Mouse (Mus musculus) brown adipose tissue, adult 24 weeks (tissue): ENCODE measurements at regions not wholly inside any gene's neighbourhood (a gene's known extent, or its start where the extent isn't known, plus 50 kb on each side); places are given as distances from the start of the nearest gene placed in this dataset.
"Not testable (repeated sequence)": the region's sequence is repeated elsewhere in the genome, so short reads cannot be mapped to it uniquely, and the experiment has no call there.

Experiments
- H3K27ac ChIP-seq: fragments of 200-500 bp; replicated peaks from 2 replicates; pipeline ENCODE4 v1.5.1; 2012; ENCODE audit warnings: low read depth, mild to moderate bottlenecking, low read length
- H3K4me1 ChIP-seq: fragments of 200-500 bp; 2 replicates; pipeline ENCODE4 v1.6.1; 2012; ENCODE audit warnings: low read length, mixed read lengths; ENCODE audit not compliant: control insufficient read depth, insufficient read depth, insufficient read length
- H3K4me3 ChIP-seq: fragments of 200-500 bp; 2 replicates; pipeline ENCODE4 v1.5.1; 2012; ENCODE audit warnings: low read depth, mild to moderate bottlenecking, low read length, moderate library complexity; ENCODE audit not compliant: insufficient read depth

- Histone ChIP-seq H3K4me1 (peaks cover 5% of the 10 kb centered on the region), H3K4me3 (no peak overlapping the region), H3K27ac (no peak overlapping the region)
These were observed 128.4 kb downstream of the Cand1 start for GRCm38 (mm10) chr10:119111409-119111808.

- Histone ChIP-seq H3K27ac (no peak overlapping the region), H3K4me1 (peaks cover 5% of the 10 kb centered on the region), H3K4me3 (no peak overlapping the region)
These were observed 129.2 kb downstream of the Cand1 start for GRCm38 (mm10) chr10:119110614-119111013.

- Histone ChIP-seq H3K4me3 (no peak overlapping the region), H3K27ac (no peak overlapping the region), H3K4me1 (peaks cover 5% of the 10 kb centered on the region)
These were observed 130.6 kb downstream of the Cand1 start for GRCm38 (mm10) chr10:119109207-119109606.

GRCm38 (mm10) chr10:119107728-119108127 lies 132.1 kb downstream of the Cand1 start:
- peaks cover 5% of the 10 kb centered on the region for H3K4me1 ChIP-seq
- H3K27ac ChIP-seq: peak overlapping the region; percentile 3
- H3K4me3 ChIP-seq: no peak overlapping the region

- no peak overlapping the region for H3K4me3 ChIP-seq
- no peak overlapping the region for H3K27ac ChIP-seq
- H3K4me1 ChIP-seq: peaks cover 5% of the 10 kb centered on the region
These were observed 133.8 kb downstream of the Cand1 start for GRCm38 (mm10) chr10:119106105-119106504.

- Histone ChIP-seq H3K4me3 (no peak overlapping the region), H3K27ac (no peak overlapping the region), H3K4me1 (peaks cover 5% of the 10 kb centered on the region)
These were observed 134.5 kb downstream of the Cand1 start for GRCm38 (mm10) chr10:119105279-119105881.

GRCm38 (mm10) chr10:119100511-119100910 lies 139.3 kb downstream of the Cand1 start:
- Histone ChIP-seq H3K4me3 (no peak overlapping the region), H3K4me1 (no peaks in the 10 kb centered on the region), H3K27ac (no peak overlapping the region)

GRCm38 (mm10) chr10:119099092-119099792 lies 140.6 kb downstream of the Cand1 start:
- H3K4me3 ChIP-seq: no peak overlapping the region
- H3K4me1 ChIP-seq: no peaks in the 10 kb centered on the region
- no peak overlapping the region for H3K27ac ChIP-seq

- H3K4me1 ChIP-seq: no peaks in the 10 kb centered on the region
- H3K4me3 ChIP-seq: no peak overlapping the region
These were observed 145.7 kb downstream of the Cand1 start for GRCm38 (mm10) chr10:119094166-119094565.

GRCm38 (mm10) chr10:119087886-119088285 lies 152.0 kb downstream of the Cand1 start:
- Histone ChIP-seq H3K4me1 (peaks cover 8% of the 10 kb centered on the region), H3K27ac (no peak overlapping the region), H3K4me3 (no peak overlapping the region)

More at GRCm38 (mm10) chr10:119094166-119094565, 145.7 kb downstream of the Cand1 start:
- H3K27ac ChIP-seq: no peak overlapping the region

GRCm38 (mm10) chr10:119087071-119087665 lies 152.7 kb downstream of the Cand1 start:
- H3K4me1 ChIP-seq: peaks cover 8% of the 10 kb centered on the region

GRCm38 (mm10) chr10:119086450-119086849 lies 153.4 kb downstream of the Cand1 start:
- Histone ChIP-seq H3K4me3 (no peak overlapping the region), H3K27ac (no peak overlapping the region), H3K4me1 (peaks cover 8% of the 10 kb centered on the region)

More at GRCm38 (mm10) chr10:119087071-119087665, 152.7 kb downstream of the Cand1 start:
- no peak overlapping the region for H3K4me3 ChIP-seq
- no peak overlapping the region for H3K27ac ChIP-seq

GRCm38 (mm10) chr10:119083431-119083830 lies 156.4 kb downstream of the Cand1 start:
- Histone ChIP-seq H3K27ac (no peak overlapping the region), H3K4me1 (peaks cover 8% of the 10 kb centered on the region), H3K4me3 (no peak overlapping the region)

- H3K4me1 ChIP-seq: peaks cover 8% of the 10 kb centered on the region
- H3K4me3 ChIP-seq: no peak overlapping the region
- H3K27ac ChIP-seq: no peak overlapping the region
These were observed 157.0 kb downstream of the Cand1 start for GRCm38 (mm10) chr10:119082861-119083260.

GRCm38 (mm10) chr10:119081766-119082165 lies 158.1 kb downstream of the Cand1 start:
- H3K4me1 ChIP-seq, H3K4me3 ChIP-seq, H3K27ac ChIP-seq: not testable (repeated sequence)
